Mouse (Mus musculus) gastrocnemius, adult 8-10 months (tissue): ENCODE data around the gene Rundc1. TPM values are rescaled to one million over a fixed set of nuclear protein-coding genes. Genes with fewer than 3 reads are reported as not detected.
"Not testable (repeated sequence)": the region's sequence is repeated elsewhere in the genome, so short reads cannot be mapped to it uniquely, and the experiment has no call there.

Source experiments
- DNase-seq, 2 experiments: peaks; one replicate each; pipeline ENCODE4 v3.0.0; 2022; ENCODE audit warnings: low spot score in 2 of 2
- total RNA-seq, 4 experiments: library from RNA; stranded (reverse); gene quantifications; 2 replicates each; pipeline ENCODE4 v1.2.4; 2022

The Rundc1 gene
- total RNA-seq, 4 experiments from 2014 or later = 7.7 to 8.5 (median 7.9) TPM

GRCm38 (mm10) chr11:101442760-101443159 lies 17.9 kb downstream of the Rundc1 start:
- no peak for DNase-seq

GRCm38 (mm10) chr11:101446319-101446718 lies 21.4 kb downstream of the Rundc1 start:
- DNase-seq = no peak

GRCm38 (mm10) chr11:101446860-101447259 lies 22.0 kb downstream of the Rundc1 start:
- DNase-seq = not testable (repeated sequence)

DNA sequence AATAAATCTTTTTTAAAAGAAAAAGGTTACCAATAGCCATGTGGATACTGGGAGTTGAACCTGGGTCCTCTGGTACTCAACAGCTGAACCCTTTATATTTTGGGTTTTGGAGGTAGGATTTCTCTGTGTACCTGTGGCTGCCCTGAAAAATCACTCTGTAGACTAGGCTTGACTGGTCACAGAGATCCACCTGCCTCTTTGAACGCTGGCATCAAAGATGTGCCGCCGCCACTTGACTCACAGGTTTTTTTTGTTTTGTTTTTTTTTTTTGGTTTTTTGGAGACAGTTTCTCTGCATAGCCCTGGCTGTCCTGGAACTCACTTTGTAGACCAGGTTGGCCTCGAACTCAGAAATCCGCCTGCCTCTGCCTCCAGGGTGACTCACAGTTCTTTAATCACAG lies 22.9 kb downstream of the Rundc1 start:
- DNase-seq = no peak

GRCm38 (mm10) chr11:101448274-101448746 lies 23.4 kb downstream of the Rundc1 start, which contains the start of gene Ifi35:
Gene Ifi35 (plus strand): TSS chr11:101448407.
- peak; percentile 72 to 75 for DNase-seq

DNA sequence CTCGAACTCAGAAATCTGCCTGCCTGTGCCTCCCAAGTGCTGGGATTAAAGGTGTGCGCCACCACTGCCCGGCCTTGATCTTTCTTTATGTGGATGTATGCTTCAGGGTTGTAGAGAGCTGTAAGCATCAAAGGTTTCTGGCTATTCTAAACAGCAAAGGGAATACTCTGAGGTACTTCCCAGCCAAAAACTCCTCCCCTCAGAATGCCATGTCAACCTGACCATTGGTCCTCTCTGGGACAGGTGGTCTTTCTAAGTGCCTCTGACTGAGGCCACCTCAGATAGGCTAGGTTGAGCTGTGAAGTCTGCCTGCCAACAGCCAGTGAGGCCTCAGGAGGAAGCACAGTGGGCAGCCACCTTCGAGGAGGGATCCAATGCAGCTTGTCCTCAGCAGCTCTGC lies 24.0 kb downstream of the Rundc1 start:
- no peak for DNase-seq

DNA sequence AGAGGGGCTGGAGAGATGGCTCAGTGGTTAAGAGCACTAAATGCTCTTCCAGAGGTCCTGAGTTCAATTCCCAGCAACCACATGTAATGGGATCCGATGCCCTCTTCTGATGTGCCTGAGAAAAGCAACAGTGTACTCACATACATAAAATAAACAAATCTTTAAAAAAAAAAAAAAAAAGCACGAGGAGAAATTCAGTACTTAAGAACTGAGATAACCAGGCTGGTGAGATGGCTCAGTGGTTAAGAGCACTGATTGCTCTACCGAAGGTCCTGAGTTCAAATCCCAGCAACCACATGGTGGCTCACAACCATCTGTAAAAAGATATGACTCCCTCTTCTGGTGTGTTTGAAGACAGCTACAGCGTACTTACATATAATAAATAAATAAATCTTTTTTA lies 24.7 kb downstream of the Rundc1 start:
- DNase-seq = not testable (repeated sequence)

- no peak for DNase-seq
These were observed 25.5 kb downstream of the Rundc1 start for GRCm38 (mm10) chr11:101450394-101450793.

DNA sequence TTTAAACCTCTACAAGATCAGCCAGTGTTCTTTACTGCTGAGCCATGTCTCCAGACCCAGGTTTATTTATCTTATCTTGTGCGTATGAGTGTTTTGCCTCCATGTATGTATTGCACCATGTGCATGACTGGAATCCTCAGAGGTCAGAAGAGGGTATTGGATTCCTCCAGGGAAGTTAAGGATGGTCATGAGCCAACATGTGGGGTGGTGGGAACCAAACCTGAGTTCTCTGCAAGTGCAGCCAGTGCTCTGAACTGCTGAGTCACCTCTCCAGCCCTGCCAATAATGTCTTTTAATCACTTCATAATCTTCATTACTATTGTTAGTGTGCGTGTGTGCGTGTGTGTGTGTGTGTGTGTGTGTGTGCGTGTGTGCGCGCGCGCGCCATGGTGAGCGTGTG lies 26.7 kb downstream of the Rundc1 start:
- no peak for DNase-seq

- no peak for DNase-seq
These were observed 27.3 kb downstream of the Rundc1 start for GRCm38 (mm10) chr11:101452093-101452774.

DNA sequence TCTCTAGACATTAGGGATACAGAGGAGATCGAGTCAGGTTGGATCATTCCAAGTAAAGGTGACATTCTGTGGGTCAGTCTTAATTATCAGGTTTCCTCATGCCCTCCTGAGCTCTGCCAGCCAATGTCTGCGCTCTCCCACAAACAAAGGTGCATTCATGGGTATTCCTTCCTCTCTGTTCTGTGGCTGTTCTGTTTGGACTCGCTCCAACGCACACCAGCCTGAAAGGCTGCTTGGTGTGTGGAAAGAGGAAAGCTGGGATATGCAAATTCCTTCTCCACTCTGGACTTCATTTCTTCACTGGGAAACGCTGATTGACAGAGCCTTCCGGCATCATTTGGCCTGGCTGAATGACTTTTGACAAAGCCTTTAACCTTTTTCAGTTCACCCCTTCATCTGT lies 29.8 kb downstream of the Rundc1 start:
- no peak for DNase-seq

- DNase-seq = no peak
These were observed 30.7 kb downstream of the Rundc1 start for GRCm38 (mm10) chr11:101455627-101456026.

DNA sequence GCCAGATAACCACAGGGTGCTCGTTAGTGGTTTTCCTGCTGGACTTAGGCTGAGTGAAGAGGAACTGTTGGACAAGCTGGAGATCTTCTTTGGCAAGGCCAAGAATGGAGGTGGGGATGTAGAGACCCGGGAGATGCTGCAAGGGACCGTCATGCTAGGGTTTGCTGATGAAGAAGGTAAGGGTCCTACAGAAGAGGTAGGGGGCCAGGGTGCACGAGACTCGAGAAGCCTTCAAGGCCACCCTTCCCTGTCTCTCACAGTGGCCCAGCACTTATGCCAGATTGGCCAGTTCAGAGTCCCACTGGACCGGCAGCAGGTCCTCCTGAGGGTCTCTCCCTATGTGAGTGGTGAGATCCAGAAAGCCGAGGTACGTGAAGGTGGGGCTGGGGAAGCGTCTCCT lies 32.7 kb downstream of the Rundc1 start:
- no peak for DNase-seq

GRCm38 (mm10) chr11:101458217-101458616 lies 33.3 kb downstream of the Rundc1 start:
- DNase-seq = no peak

GRCm38 (mm10) chr11:101459716-101460115 lies 34.8 kb downstream of the Rundc1 start:
- DNase-seq = no peak

GRCm38 (mm10) chr11:101460321-101460720 lies 35.4 kb downstream of the Rundc1 start:
- no peak for DNase-seq

- DNase-seq = no peak
These were observed 37.3 kb downstream of the Rundc1 start for GRCm38 (mm10) chr11:101462141-101462540.

DNA sequence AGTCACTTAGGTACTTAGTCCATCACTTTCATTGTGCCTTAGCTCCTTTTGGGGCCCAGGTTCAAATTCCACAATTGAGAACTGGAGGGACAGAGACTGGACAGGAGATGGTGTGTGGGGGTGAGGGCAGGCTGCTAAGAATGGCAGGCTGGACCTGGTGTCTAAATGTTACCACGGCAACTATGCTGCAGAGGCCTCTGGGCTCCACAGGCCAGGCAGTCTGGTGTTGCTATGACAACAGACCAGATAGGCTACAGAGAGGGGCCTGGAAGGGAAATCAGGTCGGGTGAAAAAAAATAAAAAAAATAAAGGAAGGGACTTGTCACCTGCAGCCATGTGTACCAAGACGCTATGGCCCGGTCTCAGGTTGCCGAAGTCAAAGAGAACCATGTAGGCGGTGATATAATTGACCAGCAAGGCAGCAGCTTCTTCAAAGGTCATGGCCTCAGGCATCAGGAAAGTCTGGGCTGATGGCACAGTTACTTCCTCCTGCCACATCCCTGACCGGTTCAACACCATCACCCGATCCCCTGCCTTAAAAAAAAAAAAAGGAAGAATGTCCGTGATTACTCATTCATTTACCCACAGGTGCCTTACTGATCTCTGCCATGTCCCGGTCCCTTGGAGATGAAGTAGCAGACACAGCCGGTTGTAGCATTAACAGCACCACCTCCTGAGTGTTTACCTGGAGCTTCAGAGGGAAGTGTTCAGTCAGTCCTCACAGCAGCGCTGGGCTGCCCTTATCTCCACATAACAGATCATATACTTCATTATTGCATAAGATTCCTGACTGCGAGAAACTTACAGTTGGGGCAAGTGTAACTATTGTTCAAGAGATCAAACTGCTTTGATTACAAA lies 37.9 kb downstream of the Rundc1 start:
- no peak for DNase-seq

- no peak for DNase-seq
These were observed 39.6 kb downstream of the Rundc1 start, which contains the start of gene Rnd2 for GRCm38 (mm10) chr11:101464211-101465100. Gene Rnd2 (plus strand): TSS chr11:101464999.

GRCm38 (mm10) chr11:101465101-101465868 lies 40.4 kb downstream of the Rundc1 start:
- DNase-seq = peak; percentile 67 to 77
